Mouse (Mus musculus): ENCODE results near the gene Nyap2. TPM values are rescaled to one million over a fixed set of nuclear protein-coding genes. Genes with fewer than 3 reads are reported as not detected.
"Not testable (repeated sequence)": the region's sequence is repeated elsewhere in the genome, so short reads cannot be mapped to it uniquely, and the experiment has no call there.

The Nyap2 gene
- polyA plus RNA-seq, 1 experiment from 2014 or later: not detected

- Histone ChIP-seq H3K4me2 (ENCODE audit: low read depth, low read length) (no peak overlapping the region), H3K9me3 (replicated peaks; ENCODE audit: control insufficient read depth, low read length) (no peaks in the 10 kb centered on the region), H3K4me1 (ENCODE audit: control insufficient read depth, low read depth, low read length) (no peaks in the 10 kb centered on the region), H3K4me3 (ENCODE audit: low read depth, low read length) (no peak overlapping the region), H3K36me3 (ENCODE audit: control insufficient read depth, insufficient read depth) (no peaks in the 10 kb centered on the region), H3K27me3 (ENCODE audit: control insufficient read depth, insufficient read depth, low read depth, low read length) (no peaks in the 10 kb centered on the region), H3K27ac (ENCODE audit: low read length) (no peak overlapping the region), H3K9ac (ENCODE audit: low read depth, low read length) (no peak overlapping the region)
- 74% methylated on average over 2 of the region's 2 CpGs for WGBS (ENCODE audit: insufficient replicate concordance)
- no peak for ATAC-seq (ENCODE audit: low read depth)
These were observed 155.1 kb downstream of the Nyap2 start for GRCm38 (mm10) chr1:81231759-81232406.

GRCm38 (mm10) chr1:81232407-81232789 is 155.6 kb downstream of the Nyap2 start:
- not testable (repeated sequence) for H3K27me3 ChIP-seq (ENCODE audit: control insufficient read depth, insufficient read depth, low read depth, low read length); H3K4me2 ChIP-seq (ENCODE audit: low read depth, low read length); H3K27ac ChIP-seq (ENCODE audit: low read length); H3K36me3 ChIP-seq (ENCODE audit: control insufficient read depth, insufficient read depth); ATAC-seq (ENCODE audit: low read depth); H3K4me3 ChIP-seq (ENCODE audit: low read depth, low read length); H3K9me3 ChIP-seq (replicated peaks; ENCODE audit: control insufficient read depth, low read length); H3K9ac ChIP-seq (ENCODE audit: low read depth, low read length); H3K4me1 ChIP-seq (ENCODE audit: control insufficient read depth, low read depth, low read length)
- WGBS (ENCODE audit: insufficient replicate concordance): 56% methylated on average over 5 of the region's 5 CpGs

- H3K27me3 ChIP-seq (ENCODE audit: control insufficient read depth, insufficient read depth, low read depth, low read length): no peaks in the 10 kb centered on the region
- 51% methylated on average over 3 of the region's 3 CpGs for WGBS (ENCODE audit: insufficient replicate concordance)
- no peak for ATAC-seq (ENCODE audit: low read depth)
- no peak overlapping the region for H3K4me3 ChIP-seq (ENCODE audit: low read depth, low read length)
- H3K9me3 ChIP-seq (replicated peaks; ENCODE audit: control insufficient read depth, low read length): no peaks in the 10 kb centered on the region
- H3K27ac ChIP-seq (ENCODE audit: low read length): no peak overlapping the region
- H3K4me2 ChIP-seq (ENCODE audit: low read depth, low read length): no peak overlapping the region
- no peak overlapping the region for H3K9ac ChIP-seq (ENCODE audit: low read depth, low read length)
- H3K36me3 ChIP-seq (ENCODE audit: control insufficient read depth, insufficient read depth): no peaks in the 10 kb centered on the region
- H3K4me1 ChIP-seq (ENCODE audit: control insufficient read depth, low read depth, low read length): no peaks in the 10 kb centered on the region
These were observed 171.9 kb downstream of the Nyap2 start for GRCm38 (mm10) chr1:81248447-81249205.

GRCm38 (mm10) chr1:81250068-81250467 is 173.3 kb downstream of the Nyap2 start:
- H3K4me2 ChIP-seq (ENCODE audit: low read depth, low read length): no peak overlapping the region
- 69% methylated on average over 11 of the region's 11 CpGs for WGBS (ENCODE audit: insufficient replicate concordance)
- ATAC-seq (ENCODE audit: low read depth): no peak
- H3K27me3 ChIP-seq (ENCODE audit: control insufficient read depth, insufficient read depth, low read depth, low read length): no peaks in the 10 kb centered on the region
- H3K9ac ChIP-seq (ENCODE audit: low read depth, low read length): no peak overlapping the region
- H3K4me3 ChIP-seq (ENCODE audit: low read depth, low read length): no peak overlapping the region
- H3K4me1 ChIP-seq (ENCODE audit: control insufficient read depth, low read depth, low read length): no peaks in the 10 kb centered on the region
- no peaks in the 10 kb centered on the region for H3K9me3 ChIP-seq (replicated peaks; ENCODE audit: control insufficient read depth, low read length)
- H3K27ac ChIP-seq (ENCODE audit: low read length): no peak overlapping the region
- H3K36me3 ChIP-seq (ENCODE audit: control insufficient read depth, insufficient read depth): no peaks in the 10 kb centered on the region

- no peaks in the 10 kb centered on the region for H3K4me1 ChIP-seq (ENCODE audit: control insufficient read depth, low read depth, low read length)
- no peak overlapping the region for H3K9ac ChIP-seq (ENCODE audit: low read depth, low read length)
- H3K27ac ChIP-seq (ENCODE audit: low read length): no peak overlapping the region
- H3K4me3 ChIP-seq (ENCODE audit: low read depth, low read length): no peak overlapping the region
- H3K36me3 ChIP-seq (ENCODE audit: control insufficient read depth, insufficient read depth): no peaks in the 10 kb centered on the region
- no peak overlapping the region for H3K4me2 ChIP-seq (ENCODE audit: low read depth, low read length)
- no peaks in the 10 kb centered on the region for H3K27me3 ChIP-seq (ENCODE audit: control insufficient read depth, insufficient read depth, low read depth, low read length)
- 52% methylated on average over 3 of the region's 3 CpGs for whole genome bisulfite sequencing (ENCODE audit: insufficient replicate concordance)
- no peaks in the 10 kb centered on the region for H3K9me3 ChIP-seq (replicated peaks; ENCODE audit: control insufficient read depth, low read length)
- ATAC-seq (ENCODE audit: low read depth): no peak
These were observed 189.7 kb downstream of the Nyap2 start for GRCm38 (mm10) chr1:81266441-81266840.

- no peak overlapping the region for H3K4me2 ChIP-seq (ENCODE audit: low read depth, low read length)
- H3K36me3 ChIP-seq (ENCODE audit: control insufficient read depth, insufficient read depth): no peaks in the 10 kb centered on the region
- H3K9me3 ChIP-seq (replicated peaks; ENCODE audit: control insufficient read depth, low read length): no peaks in the 10 kb centered on the region
- ATAC-seq (ENCODE audit: low read depth): no peak
- H3K4me3 ChIP-seq (ENCODE audit: low read depth, low read length): no peak overlapping the region
- no peak overlapping the region for H3K27ac ChIP-seq (ENCODE audit: low read length)
- no peaks in the 10 kb centered on the region for H3K4me1 ChIP-seq (ENCODE audit: control insufficient read depth, low read depth, low read length)
- no peak overlapping the region for H3K9ac ChIP-seq (ENCODE audit: low read depth, low read length)
- no peaks in the 10 kb centered on the region for H3K27me3 ChIP-seq (ENCODE audit: control insufficient read depth, insufficient read depth, low read depth, low read length)
- 24% methylated on average over 9 of the region's 9 CpGs for WGBS (ENCODE audit: insufficient replicate concordance)
These were observed 204.2 kb downstream of the Nyap2 start for GRCm38 (mm10) chr1:81280978-81281377.

GRCm38 (mm10) chr1:81285633-81286032 is 208.9 kb downstream of the Nyap2 start:
- Histone ChIP-seq H3K27me3 (ENCODE audit: control insufficient read depth, insufficient read depth, low read depth, low read length) (no peaks in the 10 kb centered on the region), H3K9ac (ENCODE audit: low read depth, low read length) (no peak overlapping the region), H3K4me1 (ENCODE audit: control insufficient read depth, low read depth, low read length) (no peaks in the 10 kb centered on the region), H3K36me3 (ENCODE audit: control insufficient read depth, insufficient read depth) (no peaks in the 10 kb centered on the region), H3K27ac (ENCODE audit: low read length) (no peak overlapping the region), H3K4me2 (ENCODE audit: low read depth, low read length) (no peak overlapping the region), H3K9me3 (replicated peaks; ENCODE audit: control insufficient read depth, low read length) (no peaks in the 10 kb centered on the region), H3K4me3 (ENCODE audit: low read depth, low read length) (no peak overlapping the region)
- 73% methylated on average over 3 of the region's 3 CpGs for WGBS (ENCODE audit: insufficient replicate concordance)
- no peak for ATAC-seq (ENCODE audit: low read depth)

GRCm38 (mm10) chr1:81287088-81287487 is 210.3 kb downstream of the Nyap2 start:
- H3K9me3 ChIP-seq (replicated peaks; ENCODE audit: control insufficient read depth, low read length): no peaks in the 10 kb centered on the region
- H3K27ac ChIP-seq (ENCODE audit: low read length): no peak overlapping the region
- no peak overlapping the region for H3K9ac ChIP-seq (ENCODE audit: low read depth, low read length)
- H3K4me1 ChIP-seq (ENCODE audit: control insufficient read depth, low read depth, low read length): no peaks in the 10 kb centered on the region
- no peak overlapping the region for H3K4me2 ChIP-seq (ENCODE audit: low read depth, low read length)
- no peaks in the 10 kb centered on the region for H3K36me3 ChIP-seq (ENCODE audit: control insufficient read depth, insufficient read depth)
- no peak overlapping the region for H3K4me3 ChIP-seq (ENCODE audit: low read depth, low read length)
- no peak for ATAC-seq (ENCODE audit: low read depth)
- no peaks in the 10 kb centered on the region for H3K27me3 ChIP-seq (ENCODE audit: control insufficient read depth, insufficient read depth, low read depth, low read length)

- Histone ChIP-seq H3K9ac (ENCODE audit: low read depth, low read length) (no peak overlapping the region), H3K27ac (ENCODE audit: low read length) (no peak overlapping the region), H3K4me1 (ENCODE audit: control insufficient read depth, low read depth, low read length) (no peaks in the 10 kb centered on the region), H3K27me3 (ENCODE audit: control insufficient read depth, insufficient read depth, low read depth, low read length) (no peaks in the 10 kb centered on the region), H3K36me3 (ENCODE audit: control insufficient read depth, insufficient read depth) (no peaks in the 10 kb centered on the region), H3K4me2 (ENCODE audit: low read depth, low read length) (no peak overlapping the region), H3K9me3 (replicated peaks; ENCODE audit: control insufficient read depth, low read length) (no peaks in the 10 kb centered on the region), H3K4me3 (ENCODE audit: low read depth, low read length) (no peak overlapping the region)
- WGBS (ENCODE audit: insufficient replicate concordance): 48% methylated on average over 4 of the region's 4 CpGs
- ATAC-seq (ENCODE audit: low read depth): no peak
These were observed 224.0 kb downstream of the Nyap2 start for GRCm38 (mm10) chr1:81300735-81301134.

Data from liver, embryonic 16.5 days (tissue).